Mouse (Mus musculus) cortical plate, adult 2 months (tissue): Measurements from ENCODE around the gene Slc25a22.

Experiments used
- CTCF ChIP-seq: fragments of 200-500 bp; IDR thresholded peaks from 2 replicates; pipeline ENCODE4 v1.5.1; 2011; ENCODE audit warnings: mild to moderate bottlenecking, control low read depth, low read length; ENCODE audit not compliant: insufficient read depth; ENCODE audit errors: extremely low read depth
- POLR2A ChIP-seq: fragments of 200-500 bp; IDR thresholded peaks from 2 replicates; pipeline ENCODE4 v1.6.1; 2011; ENCODE audit warnings: mild to moderate bottlenecking, low read length, control low read depth; ENCODE audit not compliant: insufficient read depth; ENCODE audit errors: extremely low read depth

GRCm38 (mm10) chr7:141426948-141427730 is 10.6 kb downstream of the Slc25a22 start:
- TF ChIP-seq POLR2A, result 0 out of 2 replicates have a peak, but pooled peaks have one; percentile 10
- no peak for TF ChIP-seq CTCF
